16 mouse cellular contexts compared by ENCODE assay signal in the genomic region with DNA sequence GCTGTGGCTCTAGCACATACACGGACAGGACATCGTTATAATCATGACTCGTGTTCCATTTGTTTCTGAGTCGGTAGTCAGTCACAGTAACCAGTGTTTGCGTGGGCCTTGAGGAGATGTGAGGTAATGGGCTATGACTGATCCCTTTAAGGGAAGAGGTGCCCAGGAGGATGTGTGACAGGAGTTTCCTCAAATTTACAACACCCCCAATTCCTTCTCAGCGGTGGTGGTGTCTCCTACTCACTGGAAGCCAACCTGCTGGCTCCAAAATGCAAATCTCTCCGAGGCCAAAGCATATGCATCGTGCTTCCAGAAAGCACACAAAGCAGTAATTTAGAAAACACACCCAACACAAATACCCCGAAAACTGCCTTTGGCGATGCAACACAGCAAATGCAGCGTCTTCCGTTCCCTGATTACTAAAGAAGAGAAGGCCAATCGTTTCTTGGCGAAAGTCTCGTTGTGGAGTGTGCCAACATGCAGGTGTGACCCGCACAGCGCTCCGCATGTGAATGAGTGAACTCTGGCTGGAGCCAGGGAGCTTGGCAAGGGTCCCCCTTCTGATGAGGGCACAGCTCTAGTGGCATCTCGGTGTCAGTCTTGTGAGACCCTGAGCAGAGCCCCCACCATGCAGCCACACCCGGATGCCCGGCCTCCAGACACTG.
DNase-seq lines count a peak whose midpoint lies in the region; ATAC-seq and TF ChIP-seq lines count a peak whose summit lies in the region.
"Had no signal": no experiment of that assay in that cellular context is flagged by ENCODE, and none has a peak within 500 bp of the region (broad histone marks: within the 10 kb centered on the region; RNA-seq: fewer than 3 reads in every experiment).

No protein-coding gene starts in this region.

- peak; percentile 72 for DNase-seq in cerebellum, postnatal 14 days
- no peak for DNase-seq in cerebellum, adult 8-10 months
- DNase-seq in left cerebral cortex, adult 2 months (ENCODE audit: extremely low spot score in 1 of 2, low spot score in 2 of 2), result peak; percentile 29 to 45
- no peak for DNase-seq in left cerebral cortex, adult 11 months (ENCODE audit: low spot score)
- peak; percentile 48 to 52 for DNase-seq in frontal cortex, postnatal 36 days (ENCODE audit: low spot score in 2 of 2)
- DNase-seq in right cerebral cortex, postnatal 36 days (ENCODE audit: low spot score in 2 of 2), result peak; percentile 29 to 50
- no peak for DNase-seq in ovary, postnatal 36 days (ENCODE audit: low spot score)
- DNase-seq in stomach, postnatal 0 days (ENCODE audit: low spot score), result no peak
- DNase-seq: adrenal gland, postnatal 36 days; B cell, adult 2 months; gastrocnemius, postnatal 25 days; lung, adult 18-20 months had no signal

- intact Hi-C loops in left cerebral cortex, adult 2 months (cut with DNase I), result loop anchor here (5.0 to 10.0 kb wide), 3 partner anchors 84 to 632 kb away; no protein-coding TSS in a partner anchor

- H3K36me3 ChIP-seq in stomach, postnatal 0 days (ENCODE audit: control insufficient read depth, insufficient read depth, low read length), result no peaks in the 10 kb centered on the region
- H3K36me3 ChIP-seq: embryonic facial prominence, embryonic 15.5 days; G1E; kidney, embryonic 15.5 days had no signal

- TF ChIP-seq CTCF in left cerebral cortex, adult 2 months (IDR thresholded peaks at IDR 0.05), result no peak
- TF ChIP-seq CTCF in stomach, postnatal 0 days (IDR thresholded peaks at IDR 0.05; ENCODE audit: low read depth), result no peak

- H3K27ac ChIP-seq in left cerebral cortex, adult 2 months, result no peak overlapping the region
- H3K27ac ChIP-seq in stomach, postnatal 0 days (replicated peaks), result no peak overlapping the region
- H3K27ac ChIP-seq: embryonic facial prominence, embryonic 15.5 days; kidney, embryonic 15.5 days; limb, embryonic 13.5 days had no signal

- H3K4me2 ChIP-seq in stomach, postnatal 0 days (replicated peaks; ENCODE audit: low read depth), result no peak overlapping the region
- H3K4me2 ChIP-seq: embryonic facial prominence, embryonic 15.5 days; kidney, embryonic 15.5 days; limb, embryonic 13.5 days had no signal

- H3K4me3 ChIP-seq in left cerebral cortex, adult 2 months, result no peak overlapping the region
- no peak overlapping the region for H3K4me3 ChIP-seq in stomach, postnatal 0 days (ENCODE audit: low read depth, low read length)
- H3K4me3 ChIP-seq: embryonic facial prominence, embryonic 15.5 days; kidney, embryonic 15.5 days; limb, embryonic 13.5 days had no signal

- no peaks in the 10 kb centered on the region for H3K9me3 ChIP-seq in stomach, postnatal 0 days (ENCODE audit: control insufficient read depth, low read length)
- H3K9me3 ChIP-seq: embryonic facial prominence, embryonic 15.5 days; kidney, embryonic 15.5 days had no signal

- H3K4me1 ChIP-seq in stomach, postnatal 0 days (replicated peaks; ENCODE audit: control insufficient read depth, insufficient read depth), result no peaks in the 10 kb centered on the region

- no peak overlapping the region for H3K9ac ChIP-seq in stomach, postnatal 0 days (ENCODE audit: low read length)
- H3K9ac ChIP-seq: embryonic facial prominence, embryonic 15.5 days; kidney, embryonic 15.5 days; limb, embryonic 13.5 days had no signal

- no peaks in the 10 kb centered on the region for H3K27me3 ChIP-seq in stomach, postnatal 0 days (ENCODE audit: control insufficient read depth, insufficient read depth, low read length)
- H3K27me3 ChIP-seq: embryonic facial prominence, embryonic 15.5 days; kidney, embryonic 15.5 days; limb, embryonic 13.5 days had no signal

- no peak for TF ChIP-seq EP300 in stomach, postnatal 0 days (optimal IDR thresholded peaks at IDR 0.05)

- no peak for ATAC-seq in stomach, postnatal 0 days (ENCODE audit: low FRiP score, low TSS enrichment)

- WGBS in stomach, postnatal 0 days, result 85% methylated on average over 21 of the region's 21 CpGs

Comparison
In these comparisons a context has a peak if more than half of its experiments do, and no peak if none do; other contexts are left out.
1. DNase-seq: peak in cerebellum, postnatal 14 days (2 of 2), left cerebral cortex, adult 2 months (2 of 2), frontal cortex, postnatal 36 days (2 of 2) and right cerebral cortex, postnatal 36 days (2 of 2); none in cerebellum, adult 8-10 months (single experiment), left cerebral cortex, adult 11 months (single experiment), ovary, postnatal 36 days (single experiment) and stomach, postnatal 0 days (single experiment).